Mouse (Mus musculus) macrophage (primary cell): ENCODE measurements around the gene Gm21188. TPM values are rescaled to one million over a fixed set of nuclear protein-coding genes. Genes with fewer than 3 reads are reported as not detected.
"Not testable (repeated sequence)": the region's sequence is repeated elsewhere in the genome, so short reads cannot be mapped to it uniquely, and the experiment has no call there.

Source experiments
- H3K27ac ChIP-seq: fragments of 350-480 bp; formaldehyde crosslinking; 2 replicates; pipeline ENCODE4 v1.9.0; 2021
- H3K36me3 ChIP-seq: fragments of 350-480 bp; formaldehyde crosslinking; 2 replicates; pipeline ENCODE4 v1.9.0; 2021; ENCODE audit errors: inconsistent target
- H3K4me3 ChIP-seq: fragments of 350-480 bp; formaldehyde crosslinking; 2 replicates; pipeline ENCODE4 v1.9.0; 2021; ENCODE audit errors: inconsistent target
- H3K79me2 ChIP-seq: fragments of 350-480 bp; formaldehyde crosslinking; 2 replicates; pipeline ENCODE4 v1.9.0; 2021; ENCODE audit errors: inconsistent target
- WGBS: methylation state at CpG from one replicate; pipeline ENCODE4 v1.1.7; 2026; ENCODE audit warnings: inconsistent platforms; ENCODE audit not compliant: missing documents; 5-methylcytosine and 5-hydroxymethylcytosine counted together
- polyA plus RNA-seq: library from polyadenylated mRNA; stranded (reverse); fragments of 250-400 nt; gene quantifications from 3 replicates; pipeline ENCODE4 v1.2.4, GENCODE M21; 2018; ENCODE audit warnings: inconsistent platforms

Gene Gm21188
- polyA plus RNA-seq, 1 experiment from 2014 or later, result 309 TPM

DNA sequence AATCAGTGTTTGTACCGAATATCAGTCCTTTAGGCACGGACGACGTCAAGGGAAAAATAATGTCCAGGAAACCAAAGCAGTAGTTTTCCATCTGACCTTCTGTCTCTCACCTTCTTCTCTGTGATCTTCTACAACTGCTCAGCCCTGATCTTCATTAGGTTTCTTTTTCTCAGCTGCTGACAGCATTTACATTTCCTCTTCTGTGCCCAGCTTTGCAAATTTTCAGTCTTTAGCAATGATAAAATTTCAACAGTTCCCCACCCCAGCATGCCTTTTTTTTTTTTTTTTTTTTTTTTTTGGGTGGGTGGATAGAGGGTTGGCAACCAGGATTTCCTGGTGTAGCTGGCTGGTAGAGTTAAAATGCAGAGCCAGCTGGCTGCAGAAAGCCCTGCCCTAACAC is 52.8 kb downstream of the Gm21188 start:
- not testable (repeated sequence) for H3K27ac ChIP-seq
- WGBS, result no CpG with 5 or more reads among the region's 4 CpGs

GRCm38 (mm10) chr13:119998442-119999086 is 53.4 kb downstream of the Gm21188 start:
- H3K36me3 ChIP-seq, H3K79me2 ChIP-seq, H3K27ac ChIP-seq, H3K4me3 ChIP-seq: not testable (repeated sequence)
- no CpG with 5 or more reads among the region's 22 CpGs for WGBS

More for the DNA sequence above, 52.8 kb downstream of the Gm21188 start:
- not testable (repeated sequence) for H3K79me2 ChIP-seq, H3K4me3 ChIP-seq, H3K36me3 ChIP-seq

DNA sequence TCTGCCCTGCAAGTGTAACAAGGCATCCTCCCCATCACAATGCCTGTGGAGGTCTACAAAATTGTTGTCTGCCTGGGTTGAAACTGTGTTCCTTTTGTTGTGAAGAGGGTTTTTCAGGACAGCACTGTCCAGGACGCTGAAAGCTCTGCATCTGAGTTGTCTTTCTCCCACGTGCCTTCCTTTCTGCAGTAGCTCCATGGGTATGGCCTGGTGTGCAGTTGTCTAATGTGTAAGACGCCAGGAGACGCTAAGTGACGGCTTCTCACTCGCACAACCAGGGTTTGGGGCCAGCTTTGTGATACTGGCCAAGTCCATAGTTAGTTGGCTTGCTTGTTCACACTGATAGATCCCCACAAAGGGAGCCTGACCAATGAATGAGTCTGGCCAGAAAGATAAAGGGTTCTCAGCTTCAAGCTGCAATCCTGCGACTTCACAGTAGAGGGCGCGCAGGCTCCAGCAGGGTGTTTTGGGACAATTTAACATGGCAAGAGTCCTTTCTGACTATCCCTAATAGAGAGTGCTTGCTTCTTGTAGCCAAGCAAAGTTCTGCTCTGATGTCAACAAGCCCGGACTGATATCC is 60.0 kb downstream of the Gm21188 start:
- not testable (repeated sequence) for H3K79me2 ChIP-seq, H3K4me3 ChIP-seq, H3K27ac ChIP-seq, H3K36me3 ChIP-seq
- WGBS, result no CpG with 5 or more reads among the region's 10 CpGs

DNA sequence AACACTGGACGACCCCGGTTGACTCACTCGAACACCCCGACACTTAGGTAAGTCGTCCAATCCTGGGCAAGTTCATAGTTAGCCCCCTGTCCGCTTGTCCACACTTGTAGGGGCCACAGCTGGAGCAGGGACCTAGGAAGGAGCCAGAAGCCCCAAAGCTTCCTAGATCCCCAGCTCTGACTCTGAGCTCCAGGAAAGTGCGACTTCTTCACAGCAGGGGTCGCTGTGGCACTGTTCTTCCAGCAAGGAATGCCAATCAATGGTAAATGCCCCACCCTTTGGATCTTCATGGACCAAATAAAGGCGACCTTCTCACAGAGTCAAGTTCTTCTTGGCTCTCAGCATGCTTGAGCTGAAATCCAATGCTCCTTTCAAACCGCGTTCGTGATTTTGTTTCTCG is 60.7 kb downstream of the Gm21188 start:
- not testable (repeated sequence) for H3K27ac ChIP-seq, H3K36me3 ChIP-seq, H3K79me2 ChIP-seq, H3K4me3 ChIP-seq
- no CpG with 5 or more reads among the region's 13 CpGs for WGBS

Other genes with a start within 250 kb of the Gm21188 start
- gene AF067063, start 222.0 kb downstream of the Gm21188 start, polyA plus RNA-seq, result not detected in 3 replicates
- gene D13Ertd608e, start 216.2 kb downstream of the Gm21188 start, polyA plus RNA-seq, result 0.54 TPM in 1 of 3 replicates, not detected in the others
- gene Tcstv1, start 157.4 kb downstream of the Gm21188 start, polyA plus RNA-seq, result not detected in 3 replicates
- gene Gm21761, start 122.9 kb downstream of the Gm21188 start, polyA plus RNA-seq, result not detected in 3 replicates
- gene B020031M17Rik, start 101.4 kb downstream of the Gm21188 start, polyA plus RNA-seq, result not detected in 3 replicates
- 0.40 TPM in 1 of 3 replicates, not detected in the others for gene Gm36079, start 25.2 kb downstream of the Gm21188 start, polyA plus RNA-seq
- gene Gm20767, start 88.1 kb upstream of the Gm21188 start, polyA plus RNA-seq, result not detected in 3 replicates
- gene Gm21818, start 120.2 kb upstream of the Gm21188 start, polyA plus RNA-seq, result not detected in 3 replicates
- 0.60 TPM in 1 of 3 replicates, not detected in the others for gene Gm21762, start 163.8 kb upstream of the Gm21188 start, polyA plus RNA-seq
- gene Gm21731, start 186.9 kb upstream of the Gm21188 start, polyA plus RNA-seq, result not detected in 3 replicates
- not detected in 3 replicates for gene AF067061, start 210.9 kb upstream of the Gm21188 start, polyA plus RNA-seq
- gene BC147527, start 248.2 kb upstream of the Gm21188 start, polyA plus RNA-seq, result 5.4 to 17.8 TPM (median 7.1 TPM) in 3 replicates